Mouse (Mus musculus) forebrain, postnatal 0 days (tissue): ENCODE measurements around the gene Per2. TPM values are rescaled to one million over a fixed set of nuclear protein-coding genes. Genes with fewer than 3 reads are reported as not detected.
"Not testable (repeated sequence)": the region's sequence is repeated elsewhere in the genome, so short reads cannot be mapped to it uniquely, and the experiment has no call there.

Source experiments
- ATAC-seq: fragments of 200-750 bp; cut with Nextera tagmentation; 2 replicates; pipeline ENCODE4 v1.8.0; 2017; ENCODE audit warnings: mild to moderate bottlenecking, moderate library complexity
- DNase-seq: peaks from one replicate; pipeline ENCODE4 v3.0.0-alpha.2; 2015
- H3K27ac ChIP-seq: fragments of 300-500 bp; sonication (generic); 2 replicates; pipeline ENCODE4 v1.5.1; 2014; ENCODE audit warnings: low read depth, mild to moderate bottlenecking, antibody characterized with exemption, low read length, moderate library complexity, mixed read lengths
- H3K27me3 ChIP-seq: fragments of 300-500 bp; sonication (generic); 2 replicates; pipeline ENCODE4 v1.6.1; 2014; ENCODE audit warnings: mild to moderate bottlenecking, low read length, mixed read lengths; ENCODE audit not compliant: insufficient read depth
- H3K36me3 ChIP-seq: fragments of 300-500 bp; sonication (generic); 2 replicates; pipeline ENCODE4 v1.6.1; 2014; ENCODE audit warnings: mild to moderate bottlenecking, moderate library complexity; ENCODE audit not compliant: insufficient read depth
- H3K4me1 ChIP-seq: fragments of 300-500 bp; sonication (generic); 2 replicates; pipeline ENCODE4 v1.6.1; 2014; ENCODE audit warnings: antibody characterized with exemption; ENCODE audit not compliant: insufficient read depth
- H3K4me2 ChIP-seq: fragments of 300-500 bp; sonication (generic); 2 replicates; pipeline ENCODE4 v1.6.1; 2014; ENCODE audit warnings: low read depth, mild to moderate bottlenecking, moderate library complexity
- H3K4me3 ChIP-seq: fragments of 300-500 bp; sonication (generic); 2 replicates; pipeline ENCODE4 v1.5.1; 2014; ENCODE audit warnings: low read depth, low read length, mixed read lengths
- H3K9ac ChIP-seq: fragments of 300-500 bp; sonication (generic); 2 replicates; pipeline ENCODE4 v1.6.1; 2014; ENCODE audit warnings: mild to moderate bottlenecking
- H3K9me3 ChIP-seq: fragments of 300-500 bp; sonication (generic); 2 replicates; pipeline ENCODE4 v1.6.1; 2016; ENCODE audit warnings: low read length
- CTCF ChIP-seq: sonication (generic); IDR thresholded peaks from 2 replicates; pipeline ENCODE4 v1.5.1; 2016; ENCODE audit warnings: antibody characterized with exemption, control low read depth, low read depth
- WGBS: fragments of 180-500 bp; shearing (Covaris S2); extraction: QIAGEN DNeasy Blood & Tissue Kit; methylation state at CpG from one replicate; pipeline ENCODE4 v1.1.7; 2014; 5-methylcytosine and 5-hydroxymethylcytosine counted together
- polyA plus RNA-seq: library from polyadenylated mRNA; unstranded; fragments of >200 nt; fragmentation: Nextera tagmentation; extraction: Ambion mirVana; gene quantifications from 2 replicates; pipeline ENCODE4 v1.2.1, GENCODE M21; 2015
- total RNA-seq: library from RNA; depleted of rRNA; stranded (reverse); fragments of >200 nt; gene quantifications from 2 replicates; pipeline ENCODE4 v1.2.3, GENCODE M21; 2014

The Per2 gene
- total and polyA plus RNA-seq, 2 experiments from 2014 or later: 4.3 to 9.0 TPM

DNA sequence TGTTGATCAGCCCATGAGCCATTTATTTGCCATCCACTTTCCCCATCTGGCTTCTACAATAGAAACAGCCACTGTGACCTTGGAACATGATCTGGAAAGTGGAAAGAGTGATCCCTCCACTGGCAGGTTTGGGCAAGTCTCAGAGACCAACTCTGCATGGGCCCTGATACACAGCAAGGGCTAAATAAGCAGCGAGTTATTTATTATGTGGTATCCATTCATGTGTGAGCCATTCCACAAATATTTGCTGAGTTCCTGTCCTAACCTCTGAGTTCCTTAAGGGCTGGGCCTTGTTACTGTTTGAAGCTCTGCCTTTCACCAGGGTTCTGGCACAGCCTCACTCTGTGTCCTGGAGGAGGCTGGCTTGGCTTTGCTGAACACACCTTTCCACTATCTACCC is 31.2 kb upstream of the Per2 start:
- DNase-seq (no peak), ATAC-seq (no peak)
- 75% methylated on average over 1 of the region's 1 CpGs for WGBS
- Histone ChIP-seq H3K4me2 (no peak overlapping the region), H3K9ac (no peak overlapping the region), H3K27me3 (no peaks in the 10 kb centered on the region), H3K27ac (no peak overlapping the region), H3K4me3 (no peak overlapping the region), H3K4me1 (peaks cover 2% of the 10 kb centered on the region), H3K36me3 (no peaks in the 10 kb centered on the region), H3K9me3 (no peaks in the 10 kb centered on the region)
- TF ChIP-seq CTCF: no peak

DNA sequence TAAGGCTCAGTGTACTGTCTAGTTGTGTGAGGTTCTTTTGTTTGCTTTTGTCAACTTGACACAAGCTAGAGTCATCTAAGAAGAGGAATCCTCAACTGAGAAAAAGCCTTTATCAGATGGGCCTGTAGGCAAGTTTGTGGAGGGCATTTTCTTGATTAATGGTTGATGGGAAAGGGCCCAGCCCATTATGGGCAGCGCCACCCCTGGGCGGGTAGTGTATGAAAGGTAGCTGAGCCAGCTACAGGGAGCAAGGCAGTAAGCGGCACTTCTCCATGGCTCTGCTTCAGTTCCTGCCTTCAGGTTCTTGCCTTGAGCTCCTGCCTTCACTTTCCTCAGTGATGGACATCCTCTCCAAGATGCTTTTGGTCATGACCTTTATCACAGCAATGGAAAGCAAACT is 27.0 kb upstream of the Per2 start:
- H3K9ac ChIP-seq: no peak overlapping the region
- H3K27ac ChIP-seq: no peak overlapping the region
- no peak overlapping the region for H3K4me3 ChIP-seq
- H3K4me2 ChIP-seq: no peak overlapping the region
- no peaks in the 10 kb centered on the region for H3K36me3 ChIP-seq
- DNase-seq (no peak), ATAC-seq (no peak)
- WGBS: 81% methylated on average over 3 of the region's 3 CpGs
- no peaks in the 10 kb centered on the region for H3K4me1 ChIP-seq
- no peaks in the 10 kb centered on the region for H3K9me3 ChIP-seq
- no peak for TF ChIP-seq CTCF
- no peaks in the 10 kb centered on the region for H3K27me3 ChIP-seq

DNA sequence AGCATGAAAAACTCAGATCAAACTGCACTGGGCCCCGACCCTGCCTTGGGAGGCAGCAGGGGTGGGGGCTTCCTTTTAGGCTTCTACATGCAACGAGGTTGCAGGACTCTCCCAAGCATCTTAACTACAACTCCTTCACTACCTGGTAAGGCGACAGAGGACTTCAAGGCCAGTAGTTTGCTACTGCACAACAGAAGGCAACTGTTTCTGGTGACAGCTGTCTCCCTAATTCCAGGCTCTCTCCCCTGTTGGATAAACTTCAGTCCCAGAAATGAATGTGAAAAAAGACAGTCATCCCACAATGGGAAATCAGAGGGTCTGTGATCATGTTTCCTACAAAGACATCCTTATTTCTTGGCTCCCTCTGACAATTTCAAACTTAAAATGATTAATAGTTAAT is 26.3 kb upstream of the Per2 start:
- TF ChIP-seq CTCF: no peak
- DNase-seq: no peak
- H3K27me3 ChIP-seq: no peaks in the 10 kb centered on the region
- H3K36me3 ChIP-seq: no peaks in the 10 kb centered on the region
- 74% methylated on average over 3 of the region's 3 CpGs for WGBS
- no peaks in the 10 kb centered on the region for H3K4me1 ChIP-seq
- H3K9ac ChIP-seq: no peak overlapping the region
- no peak overlapping the region for H3K27ac ChIP-seq
- no peak overlapping the region for H3K4me3 ChIP-seq
- no peak for ATAC-seq
- H3K4me2 ChIP-seq: no peak overlapping the region
- no peaks in the 10 kb centered on the region for H3K9me3 ChIP-seq

DNA sequence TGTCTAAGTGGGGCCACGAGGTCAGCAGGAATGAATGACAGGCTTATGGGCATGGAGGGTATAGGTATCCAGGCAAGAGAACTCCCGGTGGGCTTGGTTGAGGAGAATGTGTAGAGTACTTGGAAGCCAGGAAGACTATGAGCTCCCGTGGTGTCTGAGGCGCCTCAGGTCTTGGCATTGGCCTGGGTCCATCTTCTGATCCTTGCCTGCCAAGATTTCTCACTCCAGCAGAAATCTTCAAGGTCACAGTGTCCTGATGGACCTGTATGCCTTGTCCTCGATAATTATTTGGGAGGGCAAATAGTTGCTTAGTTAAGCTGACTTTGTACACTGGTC is 24.9 kb upstream of the Per2 start:
- no peaks in the 10 kb centered on the region for H3K4me1 ChIP-seq
- no peaks in the 10 kb centered on the region for H3K36me3 ChIP-seq
- no peak for DNase-seq
- H3K9me3 ChIP-seq: no peaks in the 10 kb centered on the region
- TF ChIP-seq CTCF: no peak
- no peak overlapping the region for H3K9ac ChIP-seq
- ATAC-seq: no peak
- no peaks in the 10 kb centered on the region for H3K27me3 ChIP-seq
- no peak overlapping the region for H3K4me3 ChIP-seq
- no peak overlapping the region for H3K4me2 ChIP-seq
- 72% methylated on average over 5 of the region's 5 CpGs for WGBS
- H3K27ac ChIP-seq: no peak overlapping the region

DNA sequence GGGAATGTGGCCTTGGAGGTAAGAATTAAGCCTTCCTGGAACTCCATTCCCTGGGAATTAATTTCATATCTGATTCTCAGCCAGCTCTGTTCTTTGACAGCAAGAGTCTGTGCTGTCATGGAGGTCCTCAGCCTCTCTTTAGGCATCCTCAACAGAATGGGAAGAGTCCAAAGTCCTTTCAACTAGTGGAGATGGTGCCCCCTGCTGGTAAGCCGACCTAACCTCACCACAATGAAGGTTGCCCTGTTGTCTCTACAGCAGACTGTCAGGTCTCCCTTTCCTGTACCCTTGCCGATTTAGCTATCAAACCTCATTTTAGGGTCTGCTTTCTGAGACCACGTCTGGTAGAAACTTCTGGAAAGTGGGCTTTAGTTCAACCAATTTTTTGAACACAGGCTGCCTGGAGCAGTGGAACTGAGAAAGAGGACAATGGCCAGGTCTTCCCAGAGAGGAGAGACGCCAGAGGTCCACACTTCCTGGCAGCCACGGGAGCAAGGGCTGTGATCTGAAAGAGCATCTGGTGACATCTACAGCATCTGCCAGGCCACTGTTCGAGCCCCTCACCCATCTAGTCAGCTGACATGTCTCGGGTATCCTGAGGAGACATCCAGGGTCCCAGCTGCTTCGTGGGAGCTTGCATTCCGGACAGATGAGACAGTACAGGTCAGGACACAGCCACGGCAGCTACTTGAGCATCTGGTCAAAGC is 24.3 kb upstream of the Per2 start:
- TF ChIP-seq CTCF: peak; percentile 79
- H3K27me3 ChIP-seq: no peaks in the 10 kb centered on the region
- H3K27ac ChIP-seq: no peak overlapping the region
- H3K9me3 ChIP-seq: no peaks in the 10 kb centered on the region
- no peaks in the 10 kb centered on the region for H3K36me3 ChIP-seq
- H3K4me2 ChIP-seq: no peak overlapping the region
- no peaks in the 10 kb centered on the region for H3K4me1 ChIP-seq
- DNase-seq (peak; percentile 66), ATAC-seq (peak; percentile 66)
- WGBS: 44% methylated on average over 10 of the region's 10 CpGs
- H3K4me3 ChIP-seq: no peak overlapping the region
- H3K9ac ChIP-seq: no peak overlapping the region

DNA sequence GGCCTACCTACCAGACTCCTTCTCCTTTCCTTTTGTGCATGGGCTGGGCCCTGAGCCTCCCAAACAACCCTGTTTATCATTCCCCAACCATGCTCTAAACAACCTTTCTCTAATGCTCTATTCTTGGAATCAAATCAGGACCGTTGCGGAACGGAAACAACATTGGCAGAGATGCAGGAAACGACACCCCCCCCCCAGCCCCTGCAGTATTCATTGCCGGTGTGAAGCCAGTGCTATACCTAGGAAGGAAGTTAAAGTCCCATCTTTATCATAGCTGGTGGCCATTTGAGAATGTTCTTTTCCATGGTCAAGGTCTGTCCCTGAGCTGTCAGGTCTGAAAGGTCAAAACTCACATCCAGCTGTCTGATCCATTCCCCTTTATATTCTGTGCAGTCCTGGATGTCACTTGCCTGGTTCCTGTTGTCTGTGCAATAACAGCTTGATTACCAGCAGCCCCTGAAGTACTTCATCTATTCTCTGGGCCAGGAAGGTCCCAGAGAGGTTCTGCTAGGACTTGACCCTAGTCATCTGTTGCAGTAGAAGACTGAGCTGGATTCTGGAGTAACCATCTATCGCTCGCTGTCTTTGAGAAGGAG is 23.6 kb upstream of the Per2 start:
- no peak for TF ChIP-seq CTCF
- no peak overlapping the region for H3K9ac ChIP-seq
- DNase-seq (no peak), ATAC-seq (no peak)
- 60% methylated on average over 7 of the region's 7 CpGs for WGBS
- no peaks in the 10 kb centered on the region for H3K4me1 ChIP-seq
- H3K4me3 ChIP-seq: no peak overlapping the region
- H3K9me3 ChIP-seq: no peaks in the 10 kb centered on the region
- no peak overlapping the region for H3K4me2 ChIP-seq
- H3K27ac ChIP-seq: no peak overlapping the region
- no peaks in the 10 kb centered on the region for H3K36me3 ChIP-seq
- no peaks in the 10 kb centered on the region for H3K27me3 ChIP-seq

DNA sequence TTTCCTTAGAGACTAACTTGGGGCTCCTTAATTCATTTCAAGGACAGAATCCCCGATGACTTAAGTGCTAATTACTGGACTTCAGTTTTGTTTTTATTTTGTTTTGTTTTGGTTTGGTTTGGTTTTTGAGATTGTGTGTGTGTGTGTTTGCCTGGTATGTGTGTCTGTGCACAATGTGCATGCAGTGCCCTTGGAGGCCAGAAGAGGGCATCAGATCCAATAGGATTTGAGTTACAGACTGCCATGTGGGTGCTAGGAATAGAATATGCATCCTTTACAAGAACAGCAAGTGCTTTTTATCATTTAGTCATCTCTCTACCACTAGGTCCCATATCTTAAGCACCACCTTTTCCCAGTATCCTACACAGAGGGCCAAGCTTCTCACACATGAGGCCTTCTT is 19.8 kb upstream of the Per2 start:
- H3K4me1 ChIP-seq: no peaks in the 10 kb centered on the region
- TF ChIP-seq CTCF: no peak
- H3K4me2 ChIP-seq: no peak overlapping the region
- H3K4me3 ChIP-seq: no peak overlapping the region
- no peaks in the 10 kb centered on the region for H3K9me3 ChIP-seq
- ATAC-seq (no peak), DNase-seq (no peak)
- 90% methylated on average over 1 of the region's 1 CpGs for WGBS
- H3K9ac ChIP-seq: no peak overlapping the region
- no peaks in the 10 kb centered on the region for H3K36me3 ChIP-seq
- H3K27me3 ChIP-seq: no peaks in the 10 kb centered on the region
- H3K27ac ChIP-seq: no peak overlapping the region

DNA sequence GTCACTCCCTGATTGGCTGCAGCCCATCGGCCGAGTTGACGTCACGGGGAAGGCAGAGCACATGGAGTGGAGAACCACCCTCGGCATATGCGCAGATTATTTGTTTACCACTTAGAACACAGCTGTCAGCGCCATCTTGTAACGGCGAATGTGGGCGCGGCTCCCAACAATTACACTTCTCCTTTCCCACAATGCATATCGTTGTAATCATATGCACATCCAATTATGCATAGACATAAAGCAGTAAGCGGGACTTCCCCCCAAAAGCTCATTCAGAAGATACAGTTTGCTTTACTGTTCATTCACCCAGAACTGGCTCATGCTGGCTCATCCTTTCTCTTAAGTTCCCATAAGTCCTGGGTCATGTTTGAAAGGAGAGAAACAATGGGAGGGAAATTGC is 19.0 kb upstream of the Per2 start:
- ATAC-seq, H3K4me1 ChIP-seq, H3K4me2 ChIP-seq, H3K9ac ChIP-seq, H3K4me3 ChIP-seq, DNase-seq, H3K36me3 ChIP-seq, H3K27ac ChIP-seq, H3K27me3 ChIP-seq, H3K9me3 ChIP-seq: not testable (repeated sequence)
- WGBS: 92% methylated on average over 10 of the region's 13 CpGs
